Mouse (Mus musculus) layer of hippocampus, adult 9-10 months (tissue): Measurements from ENCODE around the gene Aqp11.
A peak's percentile ranks its signal among the peaks of the same experiment; 100 is the strongest.

Source experiments
- DNase-seq: peaks from one replicate; pipeline ENCODE4 v3.0.0; 2022; ENCODE audit warnings: low spot score

Aqp11 gene

GRCm38 (mm10) chr7:97747787-97748497 is 9.9 kb upstream of the Aqp11 start:
- DNase-seq, result peak; percentile 57

- DNase-seq, result no peak
Measured at GRCm38 (mm10) chr7:97747176-97747707, 9.2 kb upstream of the Aqp11 start.

GRCm38 (mm10) chr7:97745299-97745698 is 7.2 kb upstream of the Aqp11 start:
- no peak for DNase-seq

GRCm38 (mm10) chr7:97741756-97742291 is 3.7 kb upstream of the Aqp11 start:
- DNase-seq, result no peak

GRCm38 (mm10) chr7:97740948-97741347 is 2.9 kb upstream of the Aqp11 start:
- DNase-seq, result no peak

GRCm38 (mm10) chr7:97737256-97737637 is 842 bp downstream of the Aqp11 start:
- DNase-seq, result no peak

- DNase-seq, result no peak
Measured at GRCm38 (mm10) chr7:97735886-97736420, 2.1 kb downstream of the Aqp11 start.

- no peak for DNase-seq
Measured at GRCm38 (mm10) chr7:97735021-97735420, 3.1 kb downstream of the Aqp11 start.

- DNase-seq, result no peak
Measured at GRCm38 (mm10) chr7:97733606-97734005, 4.5 kb downstream of the Aqp11 start.

- DNase-seq, result no peak
Measured at GRCm38 (mm10) chr7:97730427-97730826, 7.7 kb downstream of the Aqp11 start.

GRCm38 (mm10) chr7:97728666-97729614 is 9.1 kb downstream of the Aqp11 start:
- no peak for DNase-seq

GRCm38 (mm10) chr7:97726778-97727177 is 11.3 kb downstream of the Aqp11 start:
- no peak for DNase-seq

- DNase-seq, result no peak
Measured at GRCm38 (mm10) chr7:97726080-97726479, 12.0 kb downstream of the Aqp11 start.

GRCm38 (mm10) chr7:97725401-97725800 is 12.7 kb downstream of the Aqp11 start:
- DNase-seq, result no peak

GRCm38 (mm10) chr7:97723646-97724538 is 14.2 kb downstream of the Aqp11 start:
- no peak for DNase-seq

- DNase-seq, result no peak
Measured at GRCm38 (mm10) chr7:97722278-97722918, 15.7 kb downstream of the Aqp11 start.

- no peak for DNase-seq
Measured at GRCm38 (mm10) chr7:97720109-97720508, 18.0 kb downstream of the Aqp11 start.

GRCm38 (mm10) chr7:97719078-97719477 is 19.0 kb downstream of the Aqp11 start:
- DNase-seq, result no peak

- DNase-seq, result no peak
Measured at GRCm38 (mm10) chr7:97717326-97717725, 20.8 kb downstream of the Aqp11 start.

- DNase-seq, result no peak
Measured at GRCm38 (mm10) chr7:97714651-97715050, 23.4 kb downstream of the Aqp11 start.

- no peak for DNase-seq
Measured at GRCm38 (mm10) chr7:97709204-97709603, 28.9 kb downstream of the Aqp11 start.
